Mouse (Mus musculus) E14TG2a.4 (cell line): Measurements from ENCODE around the gene Olfr60.

ENCODE experiments used
- CTCF ChIP-seq: conservative IDR thresholded peaks from 2 replicates; pipeline ENCODE4 v1.5.1; 2014; ENCODE audit warnings: low read length
- NANOG ChIP-seq: IDR thresholded peaks from 2 replicates; pipeline ENCODE4 v1.6.1; 2014; ENCODE audit warnings: borderline replicate concordance, low read length, mixed read lengths

DNA sequence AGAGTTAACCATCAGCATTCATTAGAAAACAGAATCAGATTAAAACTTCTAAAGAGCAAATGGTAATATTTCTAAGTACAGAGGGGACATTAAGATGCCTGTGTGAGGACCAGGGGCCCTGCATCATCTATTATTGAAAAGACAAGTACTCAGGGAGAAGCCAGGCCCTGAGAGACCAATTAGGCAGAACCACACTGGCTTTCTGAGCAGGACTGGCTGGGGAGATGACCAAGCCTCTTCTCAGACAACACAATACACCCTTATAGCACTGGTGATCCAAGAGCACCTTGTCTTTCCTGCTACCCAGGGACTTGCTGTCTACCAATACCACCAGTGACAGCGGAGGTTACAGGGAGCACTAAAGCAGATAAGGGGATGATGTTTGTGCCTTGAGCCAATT is 41.3 kb upstream of the Olfr60 start, which contains the start of gene Olfr531:
- TF ChIP-seq CTCF = no peak
- TF ChIP-seq NANOG = no peak
